Mouse (Mus musculus) WW6 (cell line): ENCODE measurements around the gene Lrrc56.

ENCODE experiments used
- DNase-seq: peaks from one replicate; pipeline ENCODE4 v3.0.0-alpha.2; 2013; ENCODE audit warnings: low read depth, low spot score

Lrrc56 gene

GRCm38 (mm10) chr7:141193948-141194347 is at the start of gene Lrrc56, which contains the start of gene Hras:
Gene Lrrc56, plus strand, starts transcription at chr7:141194157.
Gene Hras, minus strand, starts transcription at chr7:141194005.
- DNase-seq: peak; percentile 95

- no peak for DNase-seq
These were observed 49.3 kb upstream of the Lrrc56 start for GRCm38 (mm10) chr7:141144650-141145049.

GRCm38 (mm10) chr7:141145403-141145802 is 48.6 kb upstream of the Lrrc56 start:
- DNase-seq: no peak

DNA sequence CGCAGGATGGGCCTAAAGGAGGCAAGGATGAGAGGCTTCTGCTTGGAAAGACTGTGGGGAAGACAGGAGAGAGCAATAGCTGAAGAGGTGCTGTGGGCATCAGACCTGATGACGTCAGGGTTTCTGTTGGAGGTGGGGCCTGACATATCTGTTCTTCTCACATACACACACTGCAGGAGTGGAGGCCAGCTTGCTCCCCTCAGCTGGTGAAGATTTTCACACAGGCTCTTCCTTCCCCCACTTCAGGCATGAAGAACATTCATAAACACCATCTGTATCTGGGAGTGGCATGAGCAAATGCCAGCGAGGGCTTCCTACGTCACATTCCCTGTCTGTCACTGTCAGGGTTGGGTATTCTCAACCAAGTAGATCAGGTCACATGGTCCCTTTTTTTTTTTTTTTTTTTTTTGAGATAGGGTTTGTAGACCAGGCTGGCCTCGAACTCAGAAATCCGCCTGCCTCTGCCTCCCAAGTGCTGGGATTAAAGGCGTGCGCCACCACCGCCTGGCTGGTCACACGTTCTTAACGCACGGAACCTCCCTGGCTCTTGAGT is 47.8 kb upstream of the Lrrc56 start:
- no peak for DNase-seq

- DNase-seq: no peak
These were observed 46.9 kb upstream of the Lrrc56 start for GRCm38 (mm10) chr7:141147044-141147443.

GRCm38 (mm10) chr7:141148639-141149038 is 45.3 kb upstream of the Lrrc56 start:
- DNase-seq: peak; percentile 73

DNA sequence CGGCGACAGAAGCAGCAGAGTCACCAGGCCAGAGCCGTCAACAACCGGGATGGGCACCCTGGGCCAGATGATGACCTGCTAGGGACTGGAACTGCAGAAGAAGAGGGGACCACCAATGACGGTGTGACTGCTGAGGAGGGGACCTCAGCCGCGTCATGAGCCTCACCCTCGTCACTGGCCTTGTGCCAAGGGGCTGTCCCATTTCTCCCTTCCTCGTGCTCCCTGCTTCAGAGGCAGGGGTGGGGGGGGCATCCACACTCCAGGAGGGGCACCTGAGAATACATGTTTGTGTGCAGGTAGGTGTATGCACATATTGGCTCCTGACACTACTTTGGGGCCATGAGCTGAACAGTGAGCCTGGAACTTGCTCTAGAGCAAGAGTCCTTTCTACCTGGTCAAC is 38.6 kb upstream of the Lrrc56 start:
- no peak for DNase-seq

GRCm38 (mm10) chr7:141164397-141164796 is 29.6 kb upstream of the Lrrc56 start:
- no peak for DNase-seq

DNA sequence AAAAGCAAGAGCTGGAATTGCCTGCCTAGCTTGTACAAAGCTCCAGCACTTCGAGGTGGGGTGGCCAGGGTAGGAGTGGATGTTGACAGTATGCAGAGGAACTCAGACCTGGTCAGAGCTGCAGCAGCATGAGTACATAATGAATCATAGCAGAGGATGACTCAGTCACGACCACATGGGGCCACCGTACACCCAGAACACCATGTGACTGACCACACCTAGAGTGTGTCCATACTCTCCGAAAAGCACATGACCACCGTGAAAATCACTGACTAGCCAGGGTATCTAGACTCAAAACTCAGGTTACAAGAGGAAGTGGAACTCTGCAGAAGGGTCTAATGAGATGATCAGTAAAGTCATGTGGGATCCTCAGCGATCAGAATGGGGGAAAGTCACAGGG is 29.1 kb upstream of the Lrrc56 start:
- no peak for DNase-seq

- no peak for DNase-seq
These were observed 25.9 kb upstream of the Lrrc56 start for GRCm38 (mm10) chr7:141167901-141168517.

DNA sequence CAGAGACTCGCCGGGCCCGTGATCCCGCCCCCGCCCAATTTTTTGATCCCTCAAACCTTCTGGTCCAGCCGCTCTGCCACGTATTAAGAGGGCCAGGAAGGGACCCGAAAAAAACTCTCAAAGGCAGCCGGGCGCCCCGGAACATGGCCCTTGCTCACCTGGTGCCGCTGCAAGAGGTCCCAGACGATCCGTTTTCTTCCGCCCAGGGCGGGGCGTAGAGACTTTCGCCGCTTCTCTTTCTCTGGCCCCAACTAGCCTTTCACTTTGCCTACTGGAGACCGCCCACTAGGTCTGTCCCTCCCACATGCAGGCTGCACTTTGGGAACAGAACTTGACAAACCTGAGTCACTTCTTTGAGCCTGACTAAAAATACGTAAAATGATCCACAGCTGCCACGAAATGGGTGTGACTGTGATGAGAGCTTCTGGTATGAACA is 25.4 kb upstream of the Lrrc56 start:
- DNase-seq: no peak

- no peak for DNase-seq
These were observed 24.7 kb upstream of the Lrrc56 start for GRCm38 (mm10) chr7:141169300-141169699.

DNA sequence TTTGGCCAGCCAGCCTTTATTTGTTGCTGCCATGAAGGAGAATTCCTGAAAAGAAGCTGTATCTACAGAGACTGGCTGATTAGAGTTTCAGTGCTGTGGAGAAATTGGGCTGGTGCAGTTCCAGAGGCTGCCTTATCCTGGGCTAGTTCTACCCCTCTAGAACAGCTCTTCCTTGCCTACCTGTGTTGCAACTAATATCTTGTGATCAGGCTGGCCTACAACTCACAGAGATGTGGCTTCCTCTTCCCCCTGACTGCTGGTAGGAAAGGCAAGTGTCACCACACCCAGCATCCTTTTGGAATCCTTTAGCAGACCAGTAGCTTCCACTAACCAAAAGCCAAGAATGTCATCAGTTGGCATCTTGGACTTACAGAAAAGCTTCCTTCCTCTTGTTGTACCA is 24.1 kb upstream of the Lrrc56 start:
- DNase-seq: no peak

DNA sequence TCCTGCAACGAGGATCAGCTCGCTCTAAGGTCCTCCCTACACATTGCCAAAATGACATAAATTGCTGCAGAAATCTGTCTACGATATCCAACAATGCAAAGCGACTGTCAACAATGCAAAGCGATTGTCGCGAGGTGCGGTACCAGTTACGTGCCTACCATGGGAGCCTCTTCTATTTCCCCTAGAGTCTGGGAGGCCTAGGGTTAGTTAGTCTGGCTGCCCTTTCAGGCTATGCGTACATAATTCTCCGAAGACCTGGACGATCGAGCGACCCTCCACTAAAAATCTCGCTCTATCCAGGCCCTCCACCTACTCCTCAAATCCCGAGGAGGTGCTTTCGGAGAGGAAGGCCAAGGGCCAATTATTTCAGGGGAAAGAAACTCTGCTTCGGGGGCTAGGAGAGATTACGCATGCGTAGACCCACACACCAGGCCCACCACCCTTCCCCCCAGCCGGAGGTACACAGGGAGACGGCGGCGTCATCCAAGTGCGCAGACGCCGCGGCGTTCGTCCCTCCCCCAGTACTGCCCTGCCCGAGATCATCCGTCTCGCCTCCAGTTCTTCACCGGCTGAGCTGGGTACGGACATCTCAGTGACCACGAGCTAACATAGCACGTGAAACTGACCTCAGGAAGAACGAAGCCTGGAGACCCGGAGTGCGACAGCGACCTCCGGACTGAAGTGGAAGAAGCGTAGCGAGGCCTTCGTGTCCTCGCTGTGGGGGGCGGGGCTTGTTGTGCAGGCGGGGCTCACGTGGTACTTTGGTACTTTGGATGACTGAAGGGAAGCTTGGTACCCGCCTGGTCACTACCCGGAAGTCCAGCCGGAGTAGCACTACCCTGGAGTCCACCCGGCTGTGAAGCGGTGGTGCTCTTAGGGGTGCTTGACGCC is 21.6 kb upstream of the Lrrc56 start, which contains the start of gene Rnh1:
Gene Rnh1 (minus strand): TSS at position 742 of the 891 bp plus-strand sequence.
- DNase-seq: peak; percentile 84

DNA sequence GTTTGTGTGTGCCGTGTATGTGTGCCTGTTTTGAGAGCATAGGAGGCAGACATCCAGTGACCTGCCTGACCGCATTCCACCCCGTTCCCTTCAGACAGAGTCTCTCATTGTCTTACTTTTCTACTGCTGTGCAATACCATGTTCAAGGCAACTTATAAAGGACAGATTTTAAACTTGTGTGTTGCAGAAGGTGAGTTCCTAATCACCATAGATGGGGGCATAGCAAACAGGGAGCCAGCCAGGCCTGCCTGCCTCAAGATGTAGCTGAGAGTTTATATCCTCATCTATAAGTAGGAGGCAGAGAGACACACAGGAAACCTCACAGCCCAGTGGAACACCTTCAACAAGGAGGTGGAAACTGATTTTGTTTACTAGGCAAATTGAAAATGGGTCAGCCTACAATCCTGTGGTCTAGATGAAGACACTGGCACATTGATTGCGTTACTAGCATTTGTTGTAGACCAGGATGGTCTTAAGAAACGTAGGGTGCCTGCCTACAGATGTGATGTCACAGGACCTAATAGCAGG is 20.6 kb upstream of the Lrrc56 start:
- no peak for DNase-seq

- DNase-seq: no peak
These were observed 18.9 kb upstream of the Lrrc56 start for GRCm38 (mm10) chr7:141175068-141175467.

DNA sequence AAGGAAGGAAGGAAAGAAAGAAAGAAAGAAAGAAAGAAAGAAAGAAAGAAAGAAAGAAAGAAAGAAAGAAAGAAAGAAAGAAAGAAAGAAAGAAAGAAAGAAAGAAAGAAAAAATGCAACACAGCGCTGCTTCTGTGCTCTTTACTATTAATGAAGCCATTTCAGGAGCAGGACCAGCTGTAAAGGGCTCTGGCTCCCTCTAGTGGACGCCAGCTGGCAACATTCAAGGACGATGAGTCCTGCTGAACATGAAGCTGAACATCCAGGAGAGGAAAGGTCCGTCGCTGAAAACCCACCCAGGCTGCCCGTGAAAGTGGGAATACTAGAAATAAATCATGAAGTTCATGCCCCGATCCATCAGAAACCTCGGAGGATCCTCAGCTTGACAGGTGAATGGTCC is 17.8 kb upstream of the Lrrc56 start:
- peak; percentile 67 for DNase-seq

- no peak for DNase-seq
These were observed 5.8 kb upstream of the Lrrc56 start for GRCm38 (mm10) chr7:141188194-141188593.

DNA sequence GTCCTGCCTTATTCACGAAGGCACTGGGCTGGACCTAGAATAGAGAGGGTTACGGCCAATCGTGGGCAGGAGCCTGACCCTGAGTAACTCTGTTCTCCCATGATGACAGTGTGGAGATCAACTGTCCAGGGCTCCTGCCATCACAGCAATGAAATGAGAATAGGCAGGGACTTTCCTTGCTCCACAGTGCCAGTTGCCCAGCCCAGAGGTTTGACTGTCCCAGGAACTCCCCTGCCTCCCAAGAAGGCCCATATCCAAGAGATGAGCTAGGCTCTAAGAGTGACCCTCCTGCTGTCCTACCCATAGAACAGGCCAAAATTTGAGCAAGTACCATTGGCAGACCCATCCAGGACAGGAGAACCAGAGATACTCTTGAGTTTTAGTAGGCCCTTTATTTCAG is 5.2 kb upstream of the Lrrc56 start:
- DNase-seq: no peak

- no peak for DNase-seq
These were observed 3.7 kb upstream of the Lrrc56 start for GRCm38 (mm10) chr7:141190220-141190619.

DNA sequence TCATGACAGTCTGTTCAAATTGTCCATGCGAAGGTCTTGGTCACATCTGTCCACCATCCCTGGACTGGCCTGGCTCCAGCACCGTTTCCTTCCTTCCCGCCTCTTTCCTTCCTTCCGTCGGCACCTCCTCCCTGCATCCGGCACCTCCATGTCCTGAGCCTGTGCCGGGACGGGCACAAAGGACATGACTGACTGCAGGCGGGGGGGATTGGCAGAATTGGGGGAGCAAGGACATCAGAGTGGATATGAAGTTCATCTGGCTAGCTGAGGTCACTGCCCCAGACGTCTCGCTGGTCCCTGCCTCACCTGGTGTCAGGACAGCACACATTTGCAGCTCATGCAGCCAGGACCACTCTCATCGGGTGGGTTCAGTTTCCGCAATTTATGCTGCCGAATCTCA is 2.9 kb upstream of the Lrrc56 start:
- no peak for DNase-seq
